In genomic region chr6:115676452-115677128, GRCm38 (mm10) we compare ENCODE assay signal across 8 mouse cellular contexts. TPM values are rescaled to one million over a fixed set of nuclear protein-coding genes. Genes with fewer than 3 reads are reported as not detected.
DNase-seq lines count a peak whose midpoint lies in the region; ATAC-seq and TF ChIP-seq lines count a peak whose summit lies in the region.

TSS of gene Raf1 (minus strand) at chr6:115676635.

- H3K27ac ChIP-seq in forebrain, postnatal 0 days (ENCODE audit: low read depth, low read length), result peak within 1 kb of the TSS; percentile 99
- peak within 1 kb of the TSS; percentile 97 for H3K27ac ChIP-seq in lung, embryonic 15.5 days

- peak within 1 kb of the TSS; percentile 99 for H3K9ac ChIP-seq in forebrain, postnatal 0 days
- peak within 1 kb of the TSS; percentile 96 for H3K9ac ChIP-seq in lung, embryonic 15.5 days

- no peaks in the 10 kb centered on the region for H3K27me3 ChIP-seq in G1E (ENCODE audit: insufficient read depth, low read length)
- no peaks in the 10 kb centered on the region for H3K27me3 ChIP-seq in forebrain, postnatal 0 days (ENCODE audit: insufficient read depth, low read length)
- H3K27me3 ChIP-seq in lung, embryonic 15.5 days, result no peaks in the 10 kb centered on the region

- peaks cover 37% of the 10 kb centered on the region for H3K4me1 ChIP-seq in G1E (ENCODE audit: insufficient read depth, low read depth, low read length)
- H3K4me1 ChIP-seq in forebrain, postnatal 0 days (ENCODE audit: insufficient read depth), result peaks cover 17% of the 10 kb centered on the region
- peaks cover 11% of the 10 kb centered on the region for H3K4me1 ChIP-seq in lung, embryonic 15.5 days

- ATAC-seq in G1E (ENCODE audit: extremely low read depth, insufficient number of reproducible peaks, low FRiP score, poor library complexity, severe bottlenecking), result peak; percentile 90
- ATAC-seq in forebrain, postnatal 0 days, result peak; percentile 100
- ATAC-seq in lung, embryonic 15.5 days (ENCODE audit: borderline replicate concordance, extremely low read depth, low FRiP score, low TSS enrichment), result peak; percentile 99

- no peaks in the 10 kb centered on the region for H3K9me3 ChIP-seq in G1E (replicated peaks)
- no peaks in the 10 kb centered on the region for H3K9me3 ChIP-seq in forebrain, postnatal 0 days (ENCODE audit: low read length)
- no peaks in the 10 kb centered on the region for H3K9me3 ChIP-seq in lung, embryonic 15.5 days

- H3K4me3 ChIP-seq in G1E (ENCODE audit: low read depth, low read length), result peak within 1 kb of the TSS; percentile 99
- peak within 1 kb of the TSS; percentile 99 for H3K4me3 ChIP-seq in forebrain, postnatal 0 days (ENCODE audit: low read depth, low read length)
- peak within 1 kb of the TSS; percentile 76 for H3K4me3 ChIP-seq in lung, embryonic 15.5 days

- peak within 1 kb of the TSS; percentile 73 for H3K4me2 ChIP-seq in forebrain, postnatal 0 days (ENCODE audit: low read depth)
- peak within 1 kb of the TSS; percentile 63 for H3K4me2 ChIP-seq in lung, embryonic 15.5 days

- DNase-seq in G1E (ENCODE audit: low spot score), result peak; percentile 93
- DNase-seq in cerebellum, adult 18-20 months, result peak; percentile 98 to 99
- DNase-seq in forebrain, postnatal 0 days, result peak; percentile 99
- DNase-seq in heart, postnatal 4 days, result peak; percentile 98
- peak; percentile 97 to 99 for DNase-seq in layer of hippocampus, adult 8-10 months (ENCODE audit: low spot score in 2 of 2)
- DNase-seq in ovary, adult 18-20 months (ENCODE audit: low spot score), result peak; percentile 98
- peak; percentile 98 for DNase-seq in thymus, postnatal 0 days (ENCODE audit: low spot score)

- peaks cover 8% of the 10 kb centered on the region for H3K36me3 ChIP-seq in G1E (replicated peaks)
- H3K36me3 ChIP-seq in forebrain, postnatal 0 days (ENCODE audit: insufficient read depth), result no peaks in the 10 kb centered on the region
- H3K36me3 ChIP-seq in lung, embryonic 15.5 days, result no peaks in the 10 kb centered on the region

- WGBS in forebrain, postnatal 0 days, result 4% methylated on average over 51 of the region's 51 CpGs
- WGBS in lung, embryonic 15.5 days, result under 1% methylated on average over 51 of the region's 51 CpGs

- no peak for TF ChIP-seq CTCF in G1E (IDR thresholded peaks at IDR 0.05; ENCODE audit: low read depth, low read length)
- no peak for TF ChIP-seq CTCF in forebrain, postnatal 0 days (IDR thresholded peaks at IDR 0.05; ENCODE audit: low read depth)

RNA-seq across cellular contexts. Expression of gene Raf1, which starts in this region (rescaled TPM):
- total RNA-seq in G1E (2014; fragmentation: Nextera tagmentation), result 75.5 and 78.1 TPM in 2 replicates
- total RNA-seq in G1E (2017), result 53.0 and 56.9 TPM in 2 replicates
- polyA plus RNA-seq in G1E (2012), result 14.6 and 20.9 TPM in 2 replicates
- total RNA-seq in forebrain, postnatal 0 days (2014; rRNA removed), result 225 and 226 TPM in 2 replicates
- 94.9 and 105 TPM in 2 replicates for polyA plus RNA-seq in forebrain, postnatal 0 days (2015; fragmentation: Nextera tagmentation; extraction: Ambion mirVana)
- total RNA-seq in heart, postnatal 4 days (2021), result 100 to 1,000 TPM; 128 to 142 TPM
- 100 to 1,000 TPM in 1 of 4 experiments, 10 to 100 TPM in 3; 78.9 to 102 (median 84.5) TPM for total RNA-seq in layer of hippocampus, adult 8-10 months (2022)
- 81.9 and 90.6 TPM in 2 replicates for polyA plus RNA-seq in lung, embryonic 15.5 days (2015; fragmentation: Nextera tagmentation; extraction: Ambion mirVana)
- polyA plus RNA-seq in thymus, postnatal 0 days (2015; fragmentation: Nextera tagmentation; extraction: Ambion mirVana), result 61.5 and 67.0 TPM in 2 replicates

Comparison
In these comparisons a context has a peak if more than half of its experiments do, and no peak if none do; other contexts are left out.
1. Peak in every context shown above with its lines: DNase-seq, ATAC-seq, H3K4me3 ChIP-seq and H3K27ac ChIP-seq.